Mouse (Mus musculus): ENCODE results near the gene Sstr3.

- TF ChIP-seq CTCF (IDR thresholded peaks at IDR 0.05) (no peak), EP300 (IDR thresholded peaks at IDR 0.05) (no peak)
These were observed 51.0 kb downstream of the Sstr3 start for GRCm38 (mm10) chr15:78493401-78494010.
